Comparison of ENCODE assay signal across 8 mouse cellular contexts in genomic region chr9:78587914-78588313, GRCm38 (mm10). TPM values are rescaled to one million over a fixed set of nuclear protein-coding genes. Genes with fewer than 3 reads are reported as not detected.
DNase-seq lines count a peak whose midpoint lies in the region; ATAC-seq and TF ChIP-seq lines count a peak whose summit lies in the region.

Gene Slc17a5 (minus strand): TSS chr9:78588041.

- no peaks in the 10 kb centered on the region for H3K79me3 ChIP-seq in C2C12 (ENCODE audit: low read depth)

- peak within 1 kb of the TSS; percentile 77 for H3K9ac ChIP-seq in heart, embryonic 11.5 days (ENCODE audit: low read depth, low read length)
- H3K9ac ChIP-seq in kidney, embryonic 16.5 days (replicated peaks; ENCODE audit: low read length): peak within 1 kb of the TSS; percentile 82
- peak within 1 kb of the TSS; percentile 83 for H3K9ac ChIP-seq in liver, adult 2 months (ENCODE audit: low read depth, low read length)

- H3K27ac ChIP-seq in heart, embryonic 11.5 days (ENCODE audit: low read depth, low read length): peak within 1 kb of the TSS; percentile 29
- peak within 1 kb of the TSS; percentile 68 for H3K27ac ChIP-seq in kidney, embryonic 16.5 days (ENCODE audit: low read length)
- H3K27ac ChIP-seq in liver, adult 2 months (replicated peaks; ENCODE audit: insufficient read depth, low read depth, low read length): peak within 1 kb of the TSS; percentile 68

- H3K4me2 ChIP-seq in heart, embryonic 11.5 days: peak within 1 kb of the TSS; percentile 76
- peak within 1 kb of the TSS; percentile 70 for H3K4me2 ChIP-seq in kidney, embryonic 16.5 days (replicated peaks; ENCODE audit: low read depth, low read length)
- H3K4me2 ChIP-seq in myocyte (ENCODE audit: low read depth): peak within 1 kb of the TSS; percentile 86

- H3K4me1 ChIP-seq in erythroblast, embryonic 14.5 days (ENCODE audit: control insufficient read depth): peaks cover 37% of the 10 kb centered on the region
- no peaks in the 10 kb centered on the region for H3K4me1 ChIP-seq in heart, embryonic 11.5 days (ENCODE audit: control insufficient read depth, insufficient read depth, low read length)
- H3K4me1 ChIP-seq in kidney, embryonic 16.5 days (ENCODE audit: insufficient read depth, low read length): 0 out of 2 replicates have a peak, but pooled peaks cover 3% of the 10 kb centered on the region
- H3K4me1 ChIP-seq in liver, adult 2 months (ENCODE audit: control insufficient read depth, insufficient read depth, low read length): no peaks in the 10 kb centered on the region

- peak; percentile 98 for ATAC-seq in heart, embryonic 11.5 days (replicated peaks; ENCODE audit: insufficient number of reproducible peaks, low FRiP score, low TSS enrichment)
- ATAC-seq in kidney, embryonic 16.5 days (ENCODE audit: low FRiP score, low TSS enrichment): peak; percentile 98

- H3K79me2 ChIP-seq in C2C12 (ENCODE audit: control insufficient read depth, insufficient read depth) (no peaks in the 10 kb centered on the region), myocyte (ENCODE audit: control insufficient read depth, insufficient read depth) (no peaks in the 10 kb centered on the region)
- peaks cover 3% of the 10 kb centered on the region; the same call in 1 of the 2 replicates for H3K79me2 ChIP-seq in liver, adult 2 months (ENCODE audit: control insufficient read depth, insufficient read depth, low read length)

- no peak for TF ChIP-seq CTCF in C2C12 (IDR thresholded peaks at IDR 0.05; ENCODE audit: control insufficient read depth, insufficient read depth, insufficient read length)
- no peak for TF ChIP-seq CTCF in brain, embryonic 14.5 days (IDR thresholded peaks at IDR 0.05; ENCODE audit: borderline replicate concordance, extremely low read depth, insufficient read depth, insufficient read length)
- TF ChIP-seq CTCF in liver, adult 2 months (IDR thresholded peaks at IDR 0.05; ENCODE audit: low read depth, low read length): no peak

- H3K9me3 ChIP-seq in erythroblast, embryonic 14.5 days (ENCODE audit: control insufficient read depth, low read length): no peaks in the 10 kb centered on the region
- H3K9me3 ChIP-seq in heart, embryonic 11.5 days (replicated peaks; ENCODE audit: control insufficient read depth, low read length): no peaks in the 10 kb centered on the region
- no peaks in the 10 kb centered on the region for H3K9me3 ChIP-seq in kidney, embryonic 16.5 days (ENCODE audit: low read length)

- H3K36me3 ChIP-seq in C2C12 (ENCODE audit: control insufficient read depth, insufficient read depth): no peaks in the 10 kb centered on the region
- peaks cover 3% of the 10 kb centered on the region for H3K36me3 ChIP-seq in erythroblast, embryonic 14.5 days (ENCODE audit: control insufficient read depth)
- H3K36me3 ChIP-seq in heart, embryonic 11.5 days (ENCODE audit: control insufficient read depth, insufficient read depth, low read length): no peaks in the 10 kb centered on the region
- no peaks in the 10 kb centered on the region for H3K36me3 ChIP-seq in kidney, embryonic 16.5 days (ENCODE audit: insufficient read depth, low read length)
- H3K36me3 ChIP-seq in liver, adult 2 months (ENCODE audit: control insufficient read depth, insufficient read depth, low read length): no peaks in the 10 kb centered on the region
- H3K36me3 ChIP-seq in myocyte (ENCODE audit: control insufficient read depth, insufficient read depth): no peaks in the 10 kb centered on the region
- no peaks in the 10 kb centered on the region for H3K36me3 ChIP-seq in splenic B cell, adult 2 months (ENCODE audit: control insufficient read depth, insufficient read depth, low read length, poor library complexity, severe bottlenecking)

- WGBS in heart, embryonic 11.5 days (ENCODE audit: insufficient replicate concordance): under 1% methylated on average over 27 of the region's 27 CpGs
- 0% methylated on average over 27 of the region's 27 CpGs for WGBS in kidney, embryonic 16.5 days
- WGBS in liver, adult 2 months: under 1% methylated on average over 27 of the region's 27 CpGs

- peak within 1 kb of the TSS; percentile 49 for H3K4me3 ChIP-seq in C2C12 (ENCODE audit: insufficient read depth, poor library complexity, severe bottlenecking)
- peak within 1 kb of the TSS; percentile 74 for H3K4me3 ChIP-seq in erythroblast, embryonic 14.5 days (replicated peaks)
- peak within 1 kb of the TSS; percentile 76 for H3K4me3 ChIP-seq in heart, embryonic 11.5 days (ENCODE audit: low read depth, low read length)
- peak within 1 kb of the TSS; percentile 70 for H3K4me3 ChIP-seq in kidney, embryonic 16.5 days (ENCODE audit: low read length)
- peak within 1 kb of the TSS; percentile 83 for H3K4me3 ChIP-seq in liver, adult 2 months (ENCODE audit: insufficient read depth, low read depth, low read length)
- H3K4me3 ChIP-seq in myocyte: peak within 1 kb of the TSS; percentile 38

- H3ac ChIP-seq in C2C12 (ENCODE audit: control insufficient read depth, insufficient read length, low read depth) (peak within 1 kb of the TSS; percentile 86), myocyte (ENCODE audit: control insufficient read depth, insufficient read length) (peak within 1 kb of the TSS; percentile 58)

- H3K27me3 ChIP-seq in C2C12 (ENCODE audit: control insufficient read depth, insufficient read depth, insufficient read length): no peaks in the 10 kb centered on the region
- H3K27me3 ChIP-seq in erythroblast, embryonic 14.5 days (ENCODE audit: control insufficient read depth): no peaks in the 10 kb centered on the region
- no peaks in the 10 kb centered on the region for H3K27me3 ChIP-seq in heart, embryonic 11.5 days (ENCODE audit: control insufficient read depth, insufficient read depth, low read length)
- no peaks in the 10 kb centered on the region for H3K27me3 ChIP-seq in kidney, embryonic 16.5 days (ENCODE audit: insufficient read depth, low read length)
- H3K27me3 ChIP-seq in liver, adult 2 months (ENCODE audit: control insufficient read depth, insufficient read depth, low read length): no peaks in the 10 kb centered on the region
- H3K27me3 ChIP-seq in myocyte (ENCODE audit: control insufficient read depth, insufficient read depth, insufficient read length): no peaks in the 10 kb centered on the region
- H3K27me3 ChIP-seq in splenic B cell, adult 2 months (ENCODE audit: control insufficient read depth, insufficient read depth, low read length, poor library complexity, severe bottlenecking): no peaks in the 10 kb centered on the region

- peak; percentile 98 for DNase-seq in brain, embryonic 14.5 days (ENCODE audit: low read depth)
- peak; percentile 85 for DNase-seq in liver, adult 2 months (ENCODE audit: extremely low read depth, low read depth, low spot score)
- DNase-seq in splenic B cell, adult 2 months (ENCODE audit: low read depth, low spot score): peak; percentile 97

- TF ChIP-seq POLR2A in brain, embryonic 14.5 days (IDR thresholded peaks at IDR 0.05; ENCODE audit: borderline replicate concordance, extremely low read depth, insufficient read depth, insufficient read length, poor library complexity, severe bottlenecking): peak; percentile 62; the same call in 1 of the 2 replicates
- peak; percentile 81; the same call in 1 of the 2 replicates for TF ChIP-seq POLR2A in liver, adult 2 months (IDR thresholded peaks at IDR 0.05; ENCODE audit: extremely low read depth, insufficient read depth, low read length)
- peak; percentile 78 for TF ChIP-seq POLR2A in myocyte (IDR thresholded peaks at IDR 0.05; ENCODE audit: insufficient read length, low read depth)

TF ChIP-seq in C2C12, 6 proteins besides CTCF, POLR2A, EP300 and RAD21:
- TF ChIP-seq MAX (IDR thresholded peaks at IDR 0.05) (peak; percentile 67), MYOG (IDR thresholded peaks at IDR 0.05; ENCODE audit: control insufficient read depth, extremely low read depth, insufficient read length) (no peak)
TF ChIP-seq in C2C12: peak in this region for 1.

TF ChIP-seq in myocyte, 11 proteins besides CTCF, POLR2A, EP300 and RAD21:
- no peak for TF ChIP-seq TCF3 (IDR thresholded peaks at IDR 0.05; ENCODE audit: insufficient read length, low read depth)
- no peak for TF ChIP-seq MAX (IDR thresholded peaks at IDR 0.05; ENCODE audit: low read depth)
- TF ChIP-seq REST (IDR thresholded peaks at IDR 0.05; ENCODE audit: insufficient read depth, insufficient read length): no peak
- no peak for TF ChIP-seq SRF (IDR thresholded peaks at IDR 0.05; ENCODE audit: control insufficient read depth, insufficient read length, low read depth)
- TF ChIP-seq POLR2AphosphoS2 (IDR thresholded peaks at IDR 0.05; ENCODE audit: insufficient read length, low read depth): peak; percentile 83
- TF ChIP-seq USF1 (IDR thresholded peaks at IDR 0.05; ENCODE audit: low read depth): no peak
- no peak for TF ChIP-seq CEBPB (IDR thresholded peaks at IDR 0.05; ENCODE audit: insufficient read depth, poor library complexity, severe bottlenecking)
- peak in 1 of 3 experiments; percentile 41 for TF ChIP-seq MYOG (IDR thresholded peaks at IDR 0.05; ENCODE audit: control insufficient read depth in 1 of 3, insufficient read depth in 1 of 3, insufficient read length in 2 of 3, low read depth in 2 of 3)
- peak in 1 of 3 experiments; percentile 33 for TF ChIP-seq MYOD1 (IDR thresholded peaks at IDR 0.05; ENCODE audit: control insufficient read depth in 1 of 3, insufficient read length in 2 of 3, low read depth in 2 of 3)
- no peak for TF ChIP-seq E2F4 (IDR thresholded peaks at IDR 0.05; ENCODE audit: insufficient read depth)
- TF ChIP-seq TCF12 (IDR thresholded peaks at IDR 0.05; ENCODE audit: insufficient read depth, poor library complexity, severe bottlenecking): no peak

RNA-seq across cellular contexts. Expression of gene Slc17a5, which starts in this region (rescaled TPM):
- polyA plus RNA-seq in C2C12 (2012; fragmentation: generic; extraction: Trizol) (3.7 TPM), myocyte (2012; fragmentation: generic; extraction: Trizol) (4.7 TPM)
- 9.3 and 11.5 TPM in 2 replicates for polyA plus RNA-seq in brain, embryonic 14.5 days (2012; rRNA removed)
- polyA plus RNA-seq in erythroblast, embryonic 14.5 days (2012): 0.06 and 0.10 TPM in 2 replicates
- polyA plus RNA-seq in heart, embryonic 11.5 days (2014; fragmentation: Nextera tagmentation; extraction: Ambion mirVana): 7.4 and 7.7 TPM in 2 replicates
- polyA plus RNA-seq in kidney, embryonic 16.5 days (2015; fragmentation: Nextera tagmentation; extraction: Ambion mirVana): 18.9 and 19.1 TPM in 2 replicates
- total RNA-seq in liver, adult 2 months (2014; rRNA removed): 16.4 and 17.0 TPM in 2 replicates
- 10.9 and 12.1 TPM in 2 replicates for polyA plus RNA-seq in liver, adult 2 months (2012; rRNA removed)

Comparison
In these comparisons a context has a peak if more than half of its experiments do, and no peak if none do; other contexts are left out.
1. Peak in every context shown above with its lines: DNase-seq, ATAC-seq, H3K4me3 ChIP-seq and H3K27ac ChIP-seq.